Mouse (Mus musculus): ENCODE results near the gene Pik3r1. TPM values are rescaled to one million over a fixed set of nuclear protein-coding genes. Genes with fewer than 3 reads are reported as not detected.
A peak's percentile ranks its signal among the peaks of the same experiment; 100 is the strongest.

The Pik3r1 gene
- polyA plus RNA-seq, 1 experiment from 2014 or later: 28.6 TPM

DNA sequence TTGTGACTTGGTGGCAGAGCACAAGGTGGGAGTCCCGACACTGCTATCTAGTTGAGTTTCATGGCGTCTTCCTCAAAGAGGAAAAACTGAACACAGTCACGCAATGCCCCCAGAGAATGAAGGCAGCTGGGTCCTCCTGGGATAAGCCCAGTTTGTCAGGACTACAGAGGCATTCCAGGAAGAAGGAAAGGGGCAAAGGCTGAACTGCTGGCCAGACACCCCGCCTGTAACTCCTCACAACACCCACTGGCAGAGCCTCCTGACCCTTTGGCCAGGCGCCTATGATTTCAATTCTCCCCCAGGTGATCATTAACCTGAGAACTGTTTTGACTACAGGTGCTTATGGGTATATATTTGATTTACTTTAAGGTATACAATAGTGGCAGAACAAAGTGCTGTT, 3.9 kb downstream of the Pik3r1 start:
- H3K27me3 ChIP-seq: no peaks in the 10 kb centered on the region
- H3K9ac ChIP-seq: no peak overlapping the region
- H3K27ac ChIP-seq: no peak overlapping the region
- ATAC-seq (ENCODE audit: borderline replicate concordance, extremely low read depth, low FRiP score, low TSS enrichment): no peak
- H3K4me3 ChIP-seq: no peak overlapping the region
- peaks cover 71% of the 10 kb centered on the region for H3K4me1 ChIP-seq
- 73% methylated on average over 5 of the region's 5 CpGs for WGBS
- no peaks in the 10 kb centered on the region for H3K9me3 ChIP-seq
- no peak overlapping the region for H3K4me2 ChIP-seq
- H3K36me3 ChIP-seq: no peaks in the 10 kb centered on the region

GRCm38 (mm10) chr13:101763676-101764075, 4.3 kb downstream of the Pik3r1 start:
- H3K4me1 ChIP-seq: peaks cover 71% of the 10 kb centered on the region
- 79% methylated on average over 9 of the region's 9 CpGs for WGBS
- H3K4me2 ChIP-seq: no peak overlapping the region
- H3K9ac ChIP-seq: no peak overlapping the region
- H3K36me3 ChIP-seq: no peaks in the 10 kb centered on the region
- H3K4me3 ChIP-seq: no peak overlapping the region
- no peaks in the 10 kb centered on the region for H3K27me3 ChIP-seq
- no peak for ATAC-seq (ENCODE audit: borderline replicate concordance, extremely low read depth, low FRiP score, low TSS enrichment)
- no peak overlapping the region for H3K27ac ChIP-seq
- no peaks in the 10 kb centered on the region for H3K9me3 ChIP-seq

DNA sequence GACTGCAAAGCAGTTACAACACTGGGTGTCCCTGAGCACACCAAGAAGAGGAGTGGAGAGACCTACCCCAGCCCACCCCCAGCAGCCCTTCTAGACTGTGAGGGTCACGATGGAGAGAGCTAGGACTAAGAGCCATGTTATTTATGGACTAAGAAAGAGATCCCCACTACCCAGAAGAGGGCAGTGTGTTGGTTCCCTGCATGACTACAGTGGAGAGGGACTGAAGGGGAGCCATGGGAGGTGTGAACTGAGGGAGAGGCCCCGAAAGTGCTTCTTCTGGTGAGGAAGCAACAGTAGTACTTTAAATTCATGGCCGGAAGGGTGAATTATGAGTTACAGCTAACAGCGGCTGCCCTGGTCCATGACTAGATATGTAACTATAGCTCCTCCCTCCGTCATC, 4.9 kb downstream of the Pik3r1 start:
- Histone ChIP-seq H3K4me2 (no peak overlapping the region), H3K36me3 (no peaks in the 10 kb centered on the region), H3K4me1 (peaks cover 74% of the 10 kb centered on the region), H3K27me3 (no peaks in the 10 kb centered on the region), H3K9ac (no peak overlapping the region), H3K9me3 (no peaks in the 10 kb centered on the region), H3K4me3 (no peak overlapping the region), H3K27ac (no peak overlapping the region)
- ATAC-seq (ENCODE audit: borderline replicate concordance, extremely low read depth, low FRiP score, low TSS enrichment): no peak
- 89% methylated on average over 5 of the region's 5 CpGs for WGBS

GRCm38 (mm10) chr13:101761617-101762016, 6.4 kb downstream of the Pik3r1 start:
- no peak overlapping the region for H3K9ac ChIP-seq
- H3K4me2 ChIP-seq: no peak overlapping the region
- no peaks in the 10 kb centered on the region for H3K9me3 ChIP-seq
- 49% methylated on average over 5 of the region's 5 CpGs for WGBS
- H3K27ac ChIP-seq: peak overlapping the region; percentile 63; the same call in 1 of the 2 replicates
- H3K4me3 ChIP-seq: no peak overlapping the region
- H3K27me3 ChIP-seq: no peaks in the 10 kb centered on the region
- ATAC-seq (ENCODE audit: borderline replicate concordance, extremely low read depth, low FRiP score, low TSS enrichment): no peak
- H3K4me1 ChIP-seq: peaks cover 88% of the 10 kb centered on the region
- peaks cover 14% of the 10 kb centered on the region; the same call in 1 of the 2 replicates for H3K36me3 ChIP-seq

DNA sequence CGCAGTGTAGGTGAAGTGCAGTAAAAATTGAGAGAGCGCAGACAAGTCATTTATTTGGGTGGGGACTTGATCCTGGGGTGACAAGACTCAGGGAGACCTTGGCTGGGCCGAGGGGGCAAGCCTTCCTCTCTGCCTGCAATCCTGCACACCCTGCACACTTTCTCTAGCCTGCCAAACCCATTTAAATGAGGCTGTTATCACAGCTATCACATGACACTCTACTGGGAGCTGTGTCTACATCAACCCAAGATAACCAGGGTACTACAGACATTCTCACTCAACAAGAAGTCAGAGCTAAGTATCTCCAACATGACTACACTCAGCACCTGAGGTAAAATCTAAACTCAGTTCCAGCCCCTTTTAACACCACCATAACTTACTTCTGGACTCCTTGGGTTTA, 7.1 kb downstream of the Pik3r1 start:
- Histone ChIP-seq H3K4me1 (peaks cover 87% of the 10 kb centered on the region), H3K4me3 (no peak overlapping the region), H3K4me2 (0 out of 2 replicates have a peak overlapping the region, but pooled peaks have one; percentile 0), H3K27ac (peak overlapping the region; percentile 63), H3K36me3 (peaks cover 19% of the 10 kb centered on the region; the same call in 1 of the 2 replicates), H3K9ac (no peak overlapping the region), H3K9me3 (no peaks in the 10 kb centered on the region), H3K27me3 (no peaks in the 10 kb centered on the region)
- WGBS: 44% methylated on average over 3 of the region's 3 CpGs
- ATAC-seq (ENCODE audit: borderline replicate concordance, extremely low read depth, low FRiP score, low TSS enrichment): no peak

DNA sequence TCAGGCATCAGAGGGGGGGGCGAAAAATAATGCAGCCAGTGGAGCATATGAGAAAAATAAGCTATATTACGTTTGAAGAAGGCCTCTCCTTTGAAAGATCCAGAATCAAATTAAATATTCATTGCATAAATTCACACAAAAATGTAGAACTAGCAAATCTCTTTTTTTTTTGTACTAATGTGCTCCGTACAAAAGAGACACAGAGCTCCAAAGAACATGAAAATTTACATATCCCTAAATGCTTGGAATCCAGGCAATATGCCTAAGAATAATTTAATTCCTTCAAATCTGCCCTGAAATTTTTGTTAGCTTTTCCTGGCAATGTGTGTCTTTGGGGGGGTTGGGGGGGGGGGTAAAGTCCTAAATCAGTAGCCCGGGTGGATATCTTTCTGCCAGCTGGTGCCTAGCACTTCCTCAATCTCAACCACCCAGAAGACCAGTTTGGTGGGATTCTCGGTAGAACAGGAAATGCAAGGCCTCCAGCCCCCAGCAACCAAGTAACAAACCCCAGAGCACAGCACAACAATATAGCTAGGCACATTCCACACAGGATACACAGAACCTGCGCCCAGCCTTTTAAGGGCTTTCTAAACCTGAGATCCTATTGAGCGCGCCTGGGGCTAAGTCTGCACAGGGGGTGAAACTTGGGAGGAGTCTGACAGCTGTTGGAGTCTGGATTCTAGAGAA, 7.9 kb downstream of the Pik3r1 start:
- 33% methylated on average over 8 of the region's 8 CpGs for WGBS
- H3K27me3 ChIP-seq: no peaks in the 10 kb centered on the region
- H3K4me3 ChIP-seq: no peak overlapping the region
- peak overlapping the region; percentile 8; the same call in 1 of the 2 replicates for H3K4me2 ChIP-seq
- no peak overlapping the region for H3K9ac ChIP-seq
- no peaks in the 10 kb centered on the region for H3K9me3 ChIP-seq
- H3K36me3 ChIP-seq: peaks cover 22% of the 10 kb centered on the region; the same call in 1 of the 2 replicates
- H3K27ac ChIP-seq: peak overlapping the region; percentile 63
- H3K4me1 ChIP-seq: peaks cover 79% of the 10 kb centered on the region
- ATAC-seq (ENCODE audit: borderline replicate concordance, extremely low read depth, low FRiP score, low TSS enrichment): no peak

DNA sequence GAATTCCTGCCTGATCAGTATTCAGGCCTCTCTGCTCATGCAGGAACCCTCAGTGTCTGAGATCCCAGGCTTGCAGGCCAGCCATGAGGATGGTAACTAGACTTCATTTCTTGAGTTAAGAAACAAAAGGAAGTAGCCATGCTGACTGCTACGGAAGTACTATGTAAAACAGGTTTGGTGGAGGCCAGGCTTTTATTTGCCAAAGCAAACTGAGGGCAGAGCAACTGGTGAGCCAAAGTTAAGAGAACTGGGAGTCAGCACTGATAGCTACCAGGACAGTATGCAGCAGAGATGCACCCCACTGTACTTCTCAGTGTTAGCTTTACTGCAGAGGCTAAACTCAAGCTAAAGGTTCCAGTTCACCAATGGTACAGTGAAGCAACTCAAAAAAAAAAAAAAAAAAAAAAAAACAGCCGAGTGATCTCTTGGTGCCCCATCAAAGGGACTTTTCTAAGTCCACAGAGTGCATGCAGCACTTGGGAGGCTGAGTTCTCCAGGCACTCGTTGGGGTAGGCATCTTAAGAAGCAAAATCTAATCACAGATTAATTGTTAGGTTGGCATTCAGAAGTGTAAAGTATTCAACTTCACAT, 8.6 kb downstream of the Pik3r1 start:
- no peak overlapping the region for H3K9ac ChIP-seq
- no peaks in the 10 kb centered on the region for H3K9me3 ChIP-seq
- H3K27me3 ChIP-seq: no peaks in the 10 kb centered on the region
- no peak for ATAC-seq (ENCODE audit: borderline replicate concordance, extremely low read depth, low FRiP score, low TSS enrichment)
- WGBS: 20% methylated on average over 3 of the region's 3 CpGs
- peaks cover 22% of the 10 kb centered on the region; the same call in 1 of the 2 replicates for H3K36me3 ChIP-seq
- H3K4me2 ChIP-seq: no peak overlapping the region; the same call in 1 of the 2 replicates
- H3K4me3 ChIP-seq: no peak overlapping the region
- peaks cover 75% of the 10 kb centered on the region for H3K4me1 ChIP-seq
- H3K27ac ChIP-seq: peak overlapping the region; percentile 63

DNA sequence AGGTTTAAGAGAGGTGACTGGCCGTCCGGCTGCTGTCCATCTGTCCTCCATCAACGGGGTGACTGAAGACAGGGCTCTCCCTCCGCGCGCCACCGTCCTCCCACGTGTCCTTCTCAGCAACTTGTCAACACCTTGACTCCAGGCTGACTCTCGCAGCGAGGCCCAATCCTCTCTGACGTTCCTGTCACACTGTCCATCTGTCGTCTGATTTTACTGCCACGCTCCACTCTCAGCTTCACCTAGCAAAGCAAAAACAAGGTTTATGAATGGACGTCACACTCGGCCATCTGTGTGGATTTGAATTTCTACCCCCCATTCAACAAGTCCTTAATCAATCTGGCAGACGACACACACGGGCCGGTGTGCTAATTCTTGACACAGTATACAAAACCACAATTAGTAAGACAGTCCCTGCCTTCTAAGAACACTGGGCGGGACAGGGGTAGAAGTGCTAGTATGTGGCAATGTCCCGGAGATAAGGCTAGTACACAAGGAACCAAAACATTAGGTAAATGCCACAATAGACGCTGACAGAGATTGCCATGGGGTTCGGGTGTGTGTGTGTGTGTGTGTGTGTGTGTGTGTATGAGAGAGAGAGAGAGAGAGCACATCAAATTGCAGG, 10.1 kb downstream of the Pik3r1 start:
- Histone ChIP-seq H3K4me3 (no peak overlapping the region), H3K4me1 (peaks cover 78% of the 10 kb centered on the region), H3K36me3 (peaks cover 22% of the 10 kb centered on the region; the same call in 1 of the 2 replicates), H3K27ac (no peak overlapping the region), H3K9me3 (no peaks in the 10 kb centered on the region), H3K4me2 (no peak overlapping the region), H3K9ac (no peak overlapping the region), H3K27me3 (no peaks in the 10 kb centered on the region)
- WGBS: 61% methylated on average over 22 of the region's 22 CpGs
- ATAC-seq (ENCODE audit: borderline replicate concordance, extremely low read depth, low FRiP score, low TSS enrichment): no peak

DNA sequence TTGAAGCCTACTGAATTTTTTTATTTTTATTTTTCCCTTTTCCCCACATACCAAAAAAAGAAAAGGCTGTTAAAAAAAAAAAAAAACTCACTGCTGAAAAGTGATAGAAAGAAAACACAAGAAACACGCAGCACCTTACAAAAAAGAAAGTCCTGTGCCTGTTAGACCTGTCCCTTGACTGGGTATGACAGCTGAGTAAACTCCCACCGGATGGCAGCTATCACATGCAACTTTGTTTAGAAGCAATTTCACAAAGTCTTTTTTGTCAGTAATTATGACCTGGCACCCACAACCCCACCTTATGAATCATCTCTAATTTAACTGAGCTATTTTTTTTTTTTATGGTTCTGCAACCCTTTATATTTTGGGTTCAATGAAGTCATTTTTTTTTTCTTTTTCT, 12.8 kb downstream of the Pik3r1 start:
- no peak overlapping the region for H3K9ac ChIP-seq
- H3K4me3 ChIP-seq: no peak overlapping the region
- WGBS: 34% methylated on average over 2 of the region's 2 CpGs
- no peak for ATAC-seq (ENCODE audit: borderline replicate concordance, extremely low read depth, low FRiP score, low TSS enrichment)
- no peaks in the 10 kb centered on the region for H3K9me3 ChIP-seq
- H3K4me2 ChIP-seq: no peak overlapping the region
- H3K36me3 ChIP-seq: peaks cover 22% of the 10 kb centered on the region; the same call in 1 of the 2 replicates
- no peak overlapping the region for H3K27ac ChIP-seq
- no peaks in the 10 kb centered on the region for H3K27me3 ChIP-seq
- H3K4me1 ChIP-seq: peaks cover 61% of the 10 kb centered on the region

DNA sequence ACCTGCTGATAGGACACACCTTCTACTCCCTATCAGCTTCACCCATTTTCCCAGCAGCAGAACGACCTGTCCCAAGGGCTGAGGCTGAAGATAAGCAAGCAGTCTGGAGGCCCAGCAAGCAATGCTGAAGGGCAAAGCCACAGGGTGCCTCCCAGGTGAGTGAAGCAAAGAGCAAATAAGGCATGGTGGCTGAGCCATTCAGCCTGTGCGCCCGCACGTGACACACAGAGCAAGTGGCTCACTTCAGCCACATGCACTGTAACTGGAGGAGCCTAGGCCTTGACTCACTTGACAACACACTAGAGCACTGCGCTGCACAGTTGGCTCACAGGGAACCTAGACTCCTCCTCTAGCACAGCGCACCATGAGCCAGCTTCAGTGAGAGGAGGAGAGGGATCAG, 14.4 kb downstream of the Pik3r1 start:
- peak; percentile 89; the same call in 1 of the 2 replicates for ATAC-seq (ENCODE audit: borderline replicate concordance, extremely low read depth, low FRiP score, low TSS enrichment)
- H3K36me3 ChIP-seq: peaks cover 22% of the 10 kb centered on the region; the same call in 1 of the 2 replicates
- H3K4me2 ChIP-seq: no peak overlapping the region
- no peaks in the 10 kb centered on the region for H3K27me3 ChIP-seq
- H3K4me1 ChIP-seq: peaks cover 45% of the 10 kb centered on the region
- 54% methylated on average over 6 of the region's 6 CpGs for WGBS
- no peak overlapping the region for H3K9ac ChIP-seq
- no peaks in the 10 kb centered on the region for H3K9me3 ChIP-seq
- H3K4me3 ChIP-seq: no peak overlapping the region
- H3K27ac ChIP-seq: peak overlapping the region; percentile 10; the same call in 1 of the 2 replicates

DNA sequence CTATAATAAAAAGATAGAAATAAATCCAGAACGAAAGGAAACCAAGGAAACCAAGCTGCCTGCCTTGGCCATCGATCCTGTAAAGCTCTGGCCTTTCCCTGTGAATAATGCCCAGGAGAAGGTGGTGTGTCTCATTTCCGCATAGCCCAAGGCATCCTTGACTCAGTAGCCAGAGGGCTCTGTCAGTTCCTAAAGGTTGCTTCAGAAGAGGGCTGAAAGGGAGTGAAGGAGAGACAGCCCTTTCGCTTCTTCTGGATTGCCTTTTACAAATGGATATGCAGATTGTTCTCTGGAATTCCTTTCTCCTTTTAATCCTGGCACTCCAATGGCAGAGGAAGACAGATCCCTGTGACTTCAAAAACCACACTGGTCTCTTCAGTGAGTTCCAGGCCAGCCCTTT, 16.2 kb downstream of the Pik3r1 start:
- no peak for ATAC-seq (ENCODE audit: borderline replicate concordance, extremely low read depth, low FRiP score, low TSS enrichment)

More for the DNA sequence above, 16.2 kb downstream of the Pik3r1 start:
- H3K4me2 ChIP-seq: no peak overlapping the region
- H3K27ac ChIP-seq: no peak overlapping the region
- H3K27me3 ChIP-seq: no peaks in the 10 kb centered on the region
- H3K9me3 ChIP-seq: no peaks in the 10 kb centered on the region
- H3K4me1 ChIP-seq: peaks cover 30% of the 10 kb centered on the region
- H3K36me3 ChIP-seq: peaks cover 10% of the 10 kb centered on the region; the same call in 1 of the 2 replicates
- no peak overlapping the region for H3K9ac ChIP-seq
- no peak overlapping the region for H3K4me3 ChIP-seq
- WGBS: 80% methylated on average over 4 of the region's 4 CpGs

All from lung, embryonic 15.5 days (tissue).